Mouse (Mus musculus): ENCODE measurements around the gene Trpm8. TPM values are rescaled to one million over a fixed set of nuclear protein-coding genes. Genes with fewer than 3 reads are reported as not detected.
A peak's percentile ranks its signal among the peaks of the same experiment; 100 is the strongest.

Trpm8 gene
- not detected for total RNA-seq (2021)
- long read RNA-seq, experiment 1: 0 reads
- long read RNA-seq, experiment 2, partial matches to known transcripts: 0 of 1 reads
- long read RNA-seq, experiment 2, other reads (novel, unspliced or antisense): 1 of 1 reads

DNA sequence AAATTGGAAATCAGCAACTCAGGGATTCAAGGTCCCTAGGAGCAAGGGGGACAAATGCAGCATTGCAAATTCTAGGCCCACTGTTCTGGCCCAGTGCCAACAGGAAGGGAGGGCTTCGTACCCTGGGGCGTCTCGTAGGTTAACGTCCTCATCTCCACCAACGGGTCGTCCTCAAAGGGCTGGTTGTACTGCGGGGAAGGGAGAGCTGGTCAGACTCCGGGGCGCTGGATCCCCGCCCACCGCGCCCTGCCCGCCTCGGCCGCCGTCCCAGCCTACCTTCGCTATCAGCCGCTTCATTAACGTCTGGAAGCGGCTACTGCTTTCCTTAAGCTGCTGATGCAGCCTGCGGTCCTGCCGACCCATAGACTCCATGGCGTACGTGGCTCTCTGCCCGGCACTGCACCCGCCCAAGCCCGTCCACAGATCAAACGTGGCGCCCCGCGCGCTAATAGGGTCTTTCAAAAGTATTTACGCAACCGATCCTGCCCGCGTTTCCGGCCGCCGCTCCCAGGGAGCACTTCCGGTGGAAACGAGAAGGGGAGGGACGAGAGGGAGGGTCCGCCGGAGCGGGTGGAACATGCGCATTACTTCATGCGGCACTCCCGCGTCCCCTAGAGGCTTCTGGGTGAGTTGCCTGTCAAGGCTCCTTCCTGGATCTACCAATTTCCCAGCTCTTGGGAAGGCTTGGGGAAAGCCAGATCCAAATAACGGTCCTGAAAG lies at the start of gene Trpm8, which contains the start of gene Hjurp:
TSS of gene Trpm8 (plus strand) at position 564 of the 720 bp plus-strand sequence.
TSS of gene Hjurp (minus strand) at position 536 of the 720 bp plus-strand sequence.
- peak; percentile 100 for DNase-seq

DNA sequence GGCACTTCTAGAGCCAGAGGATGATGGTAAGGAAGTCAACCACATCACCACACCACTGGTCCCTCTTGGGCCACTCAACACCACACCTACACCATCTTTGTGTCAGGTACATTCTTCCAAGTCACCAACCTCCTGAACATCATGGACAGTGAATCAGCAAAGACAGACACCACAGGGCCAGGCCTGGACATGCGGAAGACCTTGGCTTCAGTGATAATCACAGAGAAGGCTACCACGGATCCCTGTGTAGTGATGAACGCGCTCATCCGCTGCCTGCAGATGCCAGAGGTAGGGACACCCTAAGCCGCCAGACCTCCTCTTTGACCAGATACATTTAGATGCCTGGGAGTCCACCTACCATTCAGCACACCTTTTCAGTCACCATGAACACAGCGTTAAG lies 49.3 kb upstream of the Trpm8 start:
- no peak for DNase-seq

DNA sequence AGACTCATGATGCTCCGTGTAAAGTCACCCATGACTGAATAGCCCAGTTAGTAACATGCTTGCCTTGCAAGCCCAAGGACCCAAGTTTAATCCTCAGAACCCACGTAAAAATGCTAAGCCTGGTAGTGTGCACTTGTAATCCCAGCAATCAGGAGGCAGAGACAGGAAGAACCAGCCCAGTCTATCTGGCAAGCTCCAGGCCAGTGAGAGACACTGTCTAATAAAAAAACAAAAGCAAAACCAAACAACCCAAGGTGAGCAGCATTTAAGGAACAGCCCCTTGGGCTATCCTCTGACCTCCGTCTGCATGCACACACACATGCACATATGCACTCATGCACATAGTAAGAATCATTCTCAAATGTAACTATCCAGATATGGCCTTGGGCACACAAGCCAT lies 47.9 kb upstream of the Trpm8 start:
- no peak for DNase-seq

DNA sequence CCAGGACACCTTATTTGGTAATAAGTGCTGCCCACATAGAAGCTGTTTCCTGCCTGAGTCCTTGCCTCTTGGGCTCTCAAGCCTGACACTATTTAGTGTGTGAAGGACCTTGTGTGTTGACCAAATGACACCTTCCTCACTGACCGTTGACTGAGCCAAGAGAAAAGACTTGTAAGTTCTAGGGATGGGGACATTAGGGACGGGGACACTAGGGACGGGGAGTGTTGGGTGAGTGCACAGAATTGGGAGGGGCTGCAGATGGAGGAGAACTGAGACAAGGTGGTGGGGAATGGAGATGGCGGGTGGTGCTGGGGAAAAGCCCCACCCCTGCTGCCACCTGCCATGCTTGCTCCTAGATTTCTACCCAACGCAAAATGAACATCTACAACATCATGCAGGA lies 47.5 kb upstream of the Trpm8 start:
- no peak for DNase-seq

DNA sequence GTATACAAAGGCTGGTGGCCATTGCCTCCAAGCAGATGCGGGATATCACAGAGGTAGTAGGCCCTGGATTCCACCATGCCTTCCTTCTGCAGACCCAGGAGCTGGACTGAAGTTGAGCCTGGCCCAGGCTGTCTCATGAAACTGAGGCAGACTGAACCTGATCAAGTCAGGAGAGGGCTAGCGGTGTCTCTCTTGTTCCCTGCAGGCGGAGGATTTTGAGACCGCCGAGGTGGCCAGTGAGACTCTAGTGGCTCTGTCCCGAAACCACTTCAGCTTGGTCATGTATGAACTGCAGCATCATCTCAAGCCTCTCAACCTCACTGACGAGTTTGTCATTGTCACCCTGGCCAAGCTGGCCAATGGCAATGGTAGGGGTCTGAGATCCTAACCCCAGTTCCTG lies 47.0 kb upstream of the Trpm8 start:
- no peak for DNase-seq

DNA sequence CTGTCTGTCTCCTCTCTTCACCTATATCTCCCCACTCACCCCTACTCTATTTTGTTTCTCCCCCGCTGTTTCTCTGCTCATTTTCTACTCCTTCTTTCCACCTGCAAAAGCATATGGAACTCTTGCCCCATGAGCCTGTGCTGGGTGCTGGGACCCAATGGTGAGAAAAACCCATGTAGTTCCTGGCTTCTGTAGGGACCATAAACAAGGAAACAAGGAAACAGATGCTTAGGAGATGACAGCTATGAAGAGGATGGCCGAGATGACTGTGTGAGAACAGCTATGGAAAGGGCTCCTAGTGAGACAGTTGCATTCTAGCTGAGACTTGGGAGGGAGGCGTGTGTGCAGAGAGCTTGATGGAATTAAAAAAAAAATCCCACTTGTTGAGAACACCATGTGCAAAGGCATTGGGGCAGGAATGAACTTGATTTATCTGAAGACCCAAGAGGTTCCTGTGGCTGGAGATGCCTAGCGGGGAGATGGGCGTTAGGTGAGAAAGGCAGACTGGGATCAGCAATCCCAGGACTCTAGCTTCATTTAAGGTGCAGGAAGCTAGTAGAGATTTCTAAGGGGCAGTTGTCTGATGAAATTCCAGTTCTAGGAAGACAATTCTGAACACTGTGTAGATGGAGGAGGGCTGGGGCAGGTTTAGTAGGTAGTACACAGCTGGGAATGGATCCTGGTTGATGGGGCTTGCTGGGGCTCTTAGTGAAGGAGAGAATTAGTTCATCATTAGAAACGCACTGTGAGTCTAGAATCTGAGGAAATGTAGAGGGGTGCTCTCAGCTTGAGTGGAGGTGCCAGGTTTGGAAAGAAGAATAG lies 46.3 kb upstream of the Trpm8 start:
- DNase-seq: no peak

DNA sequence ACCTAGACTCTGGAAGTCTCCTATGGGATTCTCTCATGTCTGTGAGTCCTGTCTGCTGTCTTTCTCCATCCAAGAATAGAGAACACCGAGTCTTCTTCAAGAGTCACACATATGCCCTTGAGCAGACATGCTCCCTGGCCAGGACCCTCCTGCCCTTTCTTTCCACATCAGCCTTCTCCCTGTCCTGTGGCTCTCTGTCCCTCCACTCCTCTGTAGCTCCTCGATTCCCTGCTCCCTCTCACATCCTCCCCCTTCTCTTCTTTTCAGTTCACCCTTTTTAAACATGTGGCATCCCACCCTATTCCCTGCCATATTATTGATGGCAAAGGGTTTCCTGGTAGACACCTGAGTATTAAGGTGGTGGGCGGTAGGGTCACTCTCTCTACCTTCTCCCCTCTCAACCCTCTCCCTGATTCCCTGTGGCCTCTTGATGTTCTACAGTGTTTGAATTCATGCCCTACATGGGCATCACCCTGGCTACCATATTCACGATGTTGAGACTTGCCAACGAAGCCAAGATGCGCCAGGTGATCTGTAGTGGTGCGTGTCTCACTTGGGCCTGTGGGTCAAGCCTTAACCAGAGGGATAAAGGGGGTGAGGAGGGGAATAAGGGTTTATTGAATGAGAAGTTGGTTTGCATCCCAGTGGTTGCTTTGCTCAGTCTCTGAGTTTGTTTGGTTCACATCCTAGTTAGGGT lies 45.5 kb upstream of the Trpm8 start:
- DNase-seq: no peak

DNA sequence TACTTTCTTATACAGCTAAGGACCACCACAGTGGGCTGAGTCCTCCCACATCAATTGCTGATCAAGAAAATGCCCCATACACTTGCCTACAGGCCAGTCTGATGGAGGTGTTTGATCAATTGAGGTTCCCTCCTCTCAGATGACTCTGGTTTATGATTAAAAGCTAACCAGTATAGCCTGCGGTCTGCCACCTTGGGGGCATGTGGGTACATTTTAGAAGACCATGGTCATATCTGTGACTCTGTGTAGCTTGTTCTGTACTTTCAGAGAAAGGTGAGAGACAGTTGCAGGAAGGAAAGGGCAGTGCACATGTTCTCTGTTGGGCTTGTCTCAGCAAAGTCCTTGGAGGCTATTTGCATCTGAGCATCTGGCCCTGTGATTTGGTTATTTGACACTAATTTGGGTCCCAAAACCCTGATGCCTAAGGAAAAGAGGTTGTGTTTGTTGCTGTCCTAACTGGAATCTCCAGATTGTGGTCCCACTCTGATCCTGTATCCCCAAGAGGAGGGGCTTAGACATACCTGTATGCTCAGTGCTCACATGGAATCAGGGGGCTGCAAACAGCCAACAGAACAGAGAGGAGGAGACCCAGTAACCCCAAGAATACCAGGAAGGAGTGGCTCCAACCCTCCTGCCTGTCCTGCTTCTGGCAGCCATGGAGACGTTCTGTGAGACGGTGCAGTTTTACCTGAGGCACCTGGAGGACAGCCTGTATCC lies 44.6 kb upstream of the Trpm8 start:
- DNase-seq: no peak

DNA sequence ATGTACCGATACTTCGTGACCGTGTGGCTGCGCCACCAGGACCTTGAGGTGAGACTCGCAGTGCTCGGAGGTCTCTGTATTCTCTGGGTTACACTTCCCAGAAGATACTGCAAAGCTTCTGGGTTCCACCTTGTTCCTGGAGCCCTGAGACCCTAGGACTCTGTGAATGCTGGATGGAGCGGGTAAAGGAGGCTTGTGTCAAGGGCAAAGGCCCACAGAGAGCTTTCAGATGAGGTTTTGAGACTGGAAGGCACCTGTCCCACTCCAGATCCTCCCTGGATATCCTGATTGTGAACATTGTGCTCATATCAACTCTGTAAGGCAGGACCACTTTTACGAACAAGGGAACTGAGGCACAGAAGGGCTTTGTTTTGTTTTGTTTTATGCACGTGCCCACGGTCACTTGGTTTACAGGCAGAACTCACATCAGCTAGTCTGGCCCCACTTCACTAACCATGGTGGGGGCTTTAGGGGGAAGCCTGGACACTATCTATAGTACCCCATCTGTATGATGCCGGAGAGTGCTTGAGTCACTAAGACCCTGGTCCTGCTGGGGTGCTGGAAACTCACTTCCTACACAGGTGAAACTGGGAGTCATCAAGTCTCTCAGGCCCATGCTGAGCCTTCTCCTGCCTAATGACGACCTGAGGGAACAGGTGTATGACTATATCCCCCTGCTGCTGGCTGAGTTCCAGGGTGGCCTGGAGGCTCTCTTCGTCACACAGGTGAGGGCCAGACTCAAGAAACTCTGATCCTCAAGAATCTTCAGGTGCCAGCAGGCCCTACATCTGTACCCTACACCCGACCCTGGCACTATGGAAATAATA lies 43.8 kb upstream of the Trpm8 start:
- no peak for DNase-seq

DNA sequence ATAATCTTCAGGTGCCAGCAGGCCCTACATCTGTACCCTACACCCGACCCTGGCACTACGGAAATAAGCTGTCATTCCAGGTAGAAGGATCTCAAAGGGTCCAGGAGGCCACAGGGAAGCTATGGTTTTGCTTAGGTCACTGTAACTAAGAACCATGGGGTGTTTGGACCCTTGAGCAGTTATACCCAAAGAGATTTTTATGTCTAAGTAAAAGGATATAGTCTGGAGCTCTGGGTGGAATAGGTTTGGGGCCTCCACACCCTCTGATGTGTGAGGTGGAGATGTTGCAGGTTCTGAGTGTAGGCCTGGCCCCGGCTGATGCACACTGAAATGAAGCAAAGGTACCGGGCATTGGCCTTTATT lies 43.2 kb upstream of the Trpm8 start:
- no peak for DNase-seq

DNA sequence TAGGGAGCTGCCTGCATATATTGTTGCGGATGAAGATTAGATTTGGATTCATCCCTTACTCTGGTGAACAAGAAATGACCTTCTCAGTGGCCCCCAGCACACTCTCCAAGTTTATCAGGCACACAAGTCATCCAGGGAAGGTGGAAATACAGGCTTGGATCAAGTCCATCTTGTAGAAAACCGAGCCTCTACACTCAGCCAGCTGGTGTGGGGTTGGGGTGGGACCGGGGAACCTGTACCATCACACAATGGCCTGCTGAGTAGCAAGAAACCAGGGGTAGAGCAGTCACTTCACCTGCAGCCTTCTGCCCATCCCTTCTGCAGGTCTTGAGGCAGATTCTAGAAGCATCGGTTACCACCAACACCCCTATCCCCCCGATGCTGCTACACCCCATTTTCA lies 42.8 kb upstream of the Trpm8 start:
- DNase-seq: no peak

DNA sequence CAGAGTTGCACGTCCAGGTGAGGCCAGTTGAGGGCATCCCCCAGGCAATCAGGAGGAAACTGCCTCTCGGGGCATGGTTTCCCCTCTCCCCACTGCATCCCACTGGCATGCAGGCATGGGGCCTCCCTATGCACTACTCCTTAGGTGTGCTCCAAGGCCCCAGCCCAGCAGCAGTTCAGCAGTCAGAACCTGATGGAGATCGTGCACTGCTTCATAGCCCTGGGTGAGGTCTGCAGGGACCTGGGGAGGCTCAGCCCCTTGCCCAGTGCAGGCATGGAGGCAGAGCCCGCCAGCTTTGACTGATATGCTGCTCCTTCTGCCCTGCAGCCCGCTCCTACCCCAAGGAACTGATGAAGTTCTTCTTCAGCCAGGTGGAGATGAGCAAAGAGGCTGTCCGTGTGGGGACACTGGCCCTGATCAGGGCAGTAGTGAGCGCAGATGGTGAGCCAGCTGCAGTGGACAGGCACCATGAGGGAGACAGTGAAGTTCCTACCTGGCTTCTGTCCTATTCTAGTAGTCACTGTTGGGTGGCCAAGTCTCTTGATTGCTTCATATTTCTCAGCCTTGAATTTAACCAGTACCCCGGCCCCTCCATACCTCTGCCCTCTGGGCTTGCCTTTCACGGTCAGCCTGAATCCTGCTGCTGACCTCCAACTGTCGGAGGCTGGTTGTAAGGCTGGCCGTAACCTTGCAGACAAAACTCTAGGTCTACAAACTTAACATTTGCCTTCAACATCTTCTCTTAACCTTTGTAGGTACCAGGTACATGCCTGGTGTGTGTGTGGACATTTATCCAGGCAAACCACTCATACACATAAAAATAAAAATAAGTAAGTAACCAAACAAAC lies 42.2 kb upstream of the Trpm8 start:
- no peak for DNase-seq

DNA sequence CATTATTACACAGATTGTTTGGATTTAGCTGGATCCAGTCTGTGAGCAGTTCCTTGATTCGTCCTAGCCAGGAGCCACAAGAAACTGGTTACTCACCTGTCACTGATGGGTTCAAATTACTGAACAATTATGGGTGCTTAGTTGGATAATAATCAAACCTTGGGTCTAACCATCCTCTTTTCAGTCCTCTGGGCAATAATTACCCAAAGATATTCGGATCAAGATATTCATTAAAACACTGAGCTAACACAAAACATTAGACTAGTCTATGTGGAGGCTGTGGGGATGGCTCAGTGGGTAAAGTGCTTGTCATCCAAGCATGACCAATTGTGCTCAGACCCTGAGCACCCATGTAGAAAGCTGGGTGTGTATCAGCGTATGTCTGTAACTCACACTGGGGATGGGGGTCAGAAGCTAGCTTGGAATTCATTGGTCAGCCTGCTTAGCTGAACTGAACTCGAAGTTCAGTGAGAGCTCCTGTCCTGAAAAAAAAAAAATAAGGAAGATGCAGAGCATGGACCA lies 41.5 kb upstream of the Trpm8 start:
- DNase-seq: no peak

DNA sequence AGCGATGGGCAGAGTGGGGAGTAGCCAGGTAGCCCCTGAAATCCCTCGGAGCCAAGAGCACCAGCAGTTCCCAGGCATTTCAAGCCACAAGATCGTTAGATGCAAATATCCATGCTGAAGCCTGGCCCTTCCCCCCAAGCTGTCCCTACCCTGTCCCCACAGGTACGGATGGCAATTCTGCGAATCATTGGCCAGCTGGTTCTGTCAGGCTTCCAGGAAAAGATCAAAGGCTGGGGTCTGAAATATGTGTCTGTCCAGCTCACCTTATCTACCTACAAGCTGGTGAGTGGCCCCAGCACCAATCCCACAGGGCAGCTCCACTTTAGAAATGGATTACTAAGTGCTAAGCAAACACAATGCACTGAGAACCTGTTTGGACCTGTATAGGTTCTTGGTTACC lies 40.1 kb upstream of the Trpm8 start:
- no peak for DNase-seq

DNA sequence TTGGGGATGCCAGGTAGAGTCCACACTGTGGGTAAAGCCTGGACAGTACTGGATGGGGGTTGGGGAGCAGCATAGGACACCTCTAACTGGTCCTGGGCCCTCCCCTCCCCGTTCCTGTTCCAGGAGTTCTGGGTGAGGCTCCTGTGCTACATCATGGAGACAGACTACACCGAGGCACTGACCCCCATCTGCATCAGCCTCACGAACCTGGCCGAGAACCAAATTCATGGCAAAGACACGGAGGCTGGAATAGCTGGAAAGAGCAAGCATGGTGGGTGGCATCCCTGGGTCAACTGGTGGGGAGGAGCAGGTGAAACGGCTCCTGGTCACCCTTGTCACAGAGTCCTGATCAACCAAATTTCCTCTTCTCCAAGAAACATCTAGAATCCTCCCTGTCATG lies 38.7 kb upstream of the Trpm8 start:
- DNase-seq: no peak

DNA sequence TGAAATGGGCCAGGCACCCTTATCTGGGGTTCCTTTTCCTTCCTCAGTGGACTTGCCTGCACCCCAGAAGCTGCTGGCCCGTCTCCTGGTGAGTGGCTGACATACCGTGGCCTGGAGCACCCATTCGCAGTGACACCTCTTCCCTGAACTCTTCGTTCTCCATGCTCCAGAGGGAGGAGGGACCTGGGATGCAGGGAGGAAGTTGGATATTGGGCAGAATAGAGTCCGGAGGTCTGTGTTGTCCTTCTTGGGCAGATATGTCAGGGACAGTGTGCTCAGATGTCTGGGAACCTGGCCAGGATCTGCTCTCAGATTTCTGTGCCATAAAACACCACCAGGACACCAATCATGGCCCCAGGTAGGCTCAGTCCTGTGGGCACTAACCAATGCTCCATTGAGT lies 37.4 kb upstream of the Trpm8 start:
- DNase-seq: peak; percentile 65

DNA sequence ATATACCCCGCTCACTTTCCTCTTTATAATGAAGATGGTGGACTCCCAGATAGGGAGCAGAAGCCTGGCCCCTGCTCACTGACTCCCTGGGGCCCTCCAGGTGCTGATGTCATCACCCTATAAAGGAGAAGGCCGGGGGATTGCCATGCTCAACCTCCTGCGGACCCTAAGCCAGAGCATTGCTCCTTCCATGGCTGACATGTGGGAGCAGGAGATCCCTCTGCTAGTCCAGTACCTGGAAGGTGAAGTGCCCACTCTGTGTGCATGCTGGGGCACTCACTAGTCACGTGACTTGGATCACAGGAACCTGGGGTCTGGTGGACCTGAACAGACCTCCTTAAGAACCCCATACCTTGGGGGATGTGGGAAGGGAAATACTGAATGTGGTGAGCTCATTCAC lies 36.9 kb upstream of the Trpm8 start:
- no peak for DNase-seq

DNA sequence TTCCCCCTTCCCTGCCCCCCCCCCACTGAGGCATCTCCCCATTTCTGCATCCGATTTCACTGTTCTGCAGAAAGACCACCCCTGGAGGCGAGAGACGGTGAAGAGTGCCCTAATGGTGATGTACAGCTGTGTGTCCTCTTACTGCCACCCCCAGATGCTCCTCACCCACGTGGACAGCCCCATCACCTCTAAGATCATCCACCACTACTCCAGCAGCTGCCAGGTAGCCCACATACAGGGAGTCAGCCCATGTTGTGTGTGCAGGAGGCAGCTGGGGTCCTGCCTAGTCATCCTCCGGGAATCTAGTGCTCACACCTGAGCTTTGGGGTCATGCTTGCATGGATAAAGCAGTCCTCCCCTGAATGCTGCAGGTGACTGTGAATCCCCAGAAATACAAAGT lies 33.6 kb upstream of the Trpm8 start:
- DNase-seq: no peak

DNA sequence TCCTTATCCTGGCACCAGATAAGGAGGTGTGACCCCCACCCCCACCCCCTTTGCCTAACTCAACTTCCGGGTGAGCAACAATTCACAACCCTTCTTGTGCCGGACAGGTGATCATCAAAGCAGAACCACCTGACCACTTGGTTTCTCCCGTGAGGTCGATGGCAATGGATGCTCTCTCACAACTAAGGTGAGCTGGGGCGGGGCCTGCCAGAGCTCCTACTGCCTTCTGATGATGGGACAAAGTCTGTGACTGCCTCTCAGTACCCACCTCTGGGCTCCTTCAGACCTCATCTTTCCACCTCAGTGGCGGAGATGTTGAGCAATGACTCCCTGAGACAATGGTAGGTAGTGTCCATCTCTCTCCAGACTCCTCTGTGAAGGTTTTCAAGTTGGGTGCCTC lies 31.6 kb upstream of the Trpm8 start:
- DNase-seq: no peak

DNA sequence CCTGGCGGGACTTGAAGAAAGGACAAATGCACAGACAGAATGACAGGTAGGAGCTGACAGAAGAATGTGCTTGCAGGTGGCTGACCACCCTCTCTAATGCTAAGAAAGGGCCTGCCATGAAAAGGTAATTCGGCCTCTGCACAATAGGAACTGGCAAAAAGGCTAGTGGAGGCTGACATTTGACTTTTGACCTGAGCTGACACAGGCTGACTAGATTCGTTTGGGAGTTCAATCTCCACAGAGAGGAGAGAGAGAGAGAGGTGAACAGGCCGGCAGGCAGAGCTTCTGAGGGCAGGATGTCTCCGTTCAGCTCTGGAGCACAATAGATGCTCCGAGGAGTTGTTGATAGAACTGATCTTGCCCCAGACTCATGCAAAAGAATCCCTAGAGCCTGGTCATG lies 31.1 kb upstream of the Trpm8 start:
- no peak for DNase-seq

Data from adrenal gland, postnatal 36 days (tissue).